Mouse (Mus musculus): ENCODE data around the gene Alox5. TPM values are rescaled to one million over a fixed set of nuclear protein-coding genes. Genes with fewer than 3 reads are reported as not detected.
A peak's percentile ranks its signal among the peaks of the same experiment; 100 is the strongest.

Alox5 gene
- polyA plus RNA-seq, 1 experiment from 2014 or later, result 0.75 TPM

DNA sequence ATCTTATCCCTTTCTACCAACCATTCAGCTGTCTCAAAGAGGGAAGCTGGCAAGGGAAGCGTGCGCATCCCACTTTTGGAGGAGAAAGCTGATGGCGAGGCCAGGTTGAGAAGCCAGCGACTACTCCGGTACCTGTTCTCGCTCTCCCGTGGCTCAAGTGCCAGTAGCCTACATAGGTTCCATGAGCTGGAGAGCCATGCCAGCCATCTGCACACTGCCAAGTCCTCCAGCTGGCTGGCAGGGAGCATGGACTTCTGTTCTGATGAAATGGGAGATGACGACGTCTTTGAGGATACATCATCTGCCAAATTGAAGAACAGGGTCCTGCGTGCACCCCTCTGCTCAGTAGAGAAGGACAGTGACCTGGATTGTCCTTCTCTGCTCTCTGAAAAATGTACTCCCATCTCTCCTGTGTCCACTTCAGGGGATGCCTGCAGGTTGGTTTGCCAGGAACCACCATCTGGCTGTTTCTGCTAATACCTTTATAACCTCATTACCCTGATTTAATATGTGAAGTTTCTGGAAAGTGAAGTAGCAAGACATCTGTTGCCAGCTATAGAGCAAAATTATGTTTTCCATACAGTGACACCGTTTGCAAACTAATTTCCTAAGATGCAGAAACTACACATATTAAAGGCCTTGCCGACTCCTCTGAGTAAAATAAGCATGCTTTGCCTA lies 59.1 kb downstream of the Alox5 start:
- Histone ChIP-seq H3K9ac (no peak overlapping the region), H3K36me3 (peaks cover 10% of the 10 kb centered on the region; the same call in 1 of the 2 replicates), H3K27me3 (no peaks in the 10 kb centered on the region), H3K9me3 (no peaks in the 10 kb centered on the region), H3K4me3 (no peak overlapping the region), H3K27ac (replicated peaks) (0 out of 2 replicates have a peak overlapping the region, but pooled peaks have one; percentile 13), H3K4me2 (no peak overlapping the region), H3K4me1 (replicated peaks) (peaks cover 39% of the 10 kb centered on the region)
- 85% methylated on average over 12 of the region's 12 CpGs for WGBS
- ATAC-seq (ENCODE audit: low FRiP score, low read depth), result 0 out of 2 replicates have a peak, but pooled peaks have one; percentile 31

DNA sequence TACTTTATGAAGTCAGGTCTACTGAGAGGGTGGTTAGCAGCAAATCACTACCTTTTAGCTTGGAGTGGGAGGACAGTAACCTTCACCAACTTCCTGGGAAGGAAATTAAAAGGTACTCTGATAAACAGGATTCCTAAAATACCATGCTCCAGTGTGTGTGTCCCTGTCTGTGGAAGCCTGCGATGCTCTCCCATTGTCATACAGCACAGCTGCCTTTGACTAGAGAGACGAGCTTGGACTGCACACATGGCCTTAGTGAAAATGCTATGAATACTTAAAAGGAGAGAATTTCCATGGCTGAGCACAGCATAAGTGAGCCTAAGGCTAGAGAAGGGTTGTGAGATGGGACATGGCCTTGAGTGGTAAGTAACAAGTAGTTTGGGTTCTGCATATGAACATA lies 62.8 kb downstream of the Alox5 start:
- ATAC-seq (ENCODE audit: low FRiP score, low read depth), result no peak
- H3K4me1 ChIP-seq (replicated peaks), result peaks cover 21% of the 10 kb centered on the region
- no peak overlapping the region for H3K4me3 ChIP-seq
- H3K9me3 ChIP-seq, result no peaks in the 10 kb centered on the region
- H3K36me3 ChIP-seq, result peaks cover 9% of the 10 kb centered on the region; the same call in 1 of the 2 replicates
- H3K27ac ChIP-seq (replicated peaks), result peak overlapping the region; percentile 58; the same call in 1 of the 2 replicates
- no peak overlapping the region for H3K4me2 ChIP-seq
- H3K9ac ChIP-seq, result no peak overlapping the region
- WGBS, result 13% methylated on average over 2 of the region's 2 CpGs
- no peaks in the 10 kb centered on the region for H3K27me3 ChIP-seq

DNA sequence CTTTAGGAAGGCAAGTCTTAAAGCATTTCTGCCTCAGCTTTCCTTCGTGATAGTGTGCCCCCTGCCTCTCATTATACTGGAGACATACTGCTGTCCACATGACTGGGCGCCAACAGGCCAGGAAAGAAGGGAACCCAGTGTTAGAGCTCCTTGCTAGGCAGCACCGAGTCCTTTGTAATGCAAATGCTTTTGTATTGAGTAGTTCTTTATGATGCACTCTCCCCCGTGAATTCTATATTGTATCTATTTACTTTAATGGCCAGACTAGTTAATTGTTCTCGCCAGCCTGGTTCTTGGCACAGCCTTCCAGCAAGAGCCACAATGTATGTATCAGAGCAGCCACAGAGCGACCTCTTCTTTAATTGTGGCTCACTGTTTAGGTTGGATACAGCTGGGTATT lies 63.4 kb downstream of the Alox5 start:
- H3K27ac ChIP-seq (replicated peaks), result peak overlapping the region; percentile 58; the same call in 1 of the 2 replicates
- 14% methylated on average over 6 of the region's 6 CpGs for WGBS
- no peak overlapping the region for H3K9ac ChIP-seq

GRCm38 (mm10) chr6:116394916-116395648 lies 65.9 kb downstream of the Alox5 start:
- H3K4me1 ChIP-seq (replicated peaks), result peaks cover 18% of the 10 kb centered on the region
- H3K27me3 ChIP-seq, result no peaks in the 10 kb centered on the region
- H3K9me3 ChIP-seq, result no peaks in the 10 kb centered on the region
- 92% methylated on average over 2 of the region's 2 CpGs for WGBS
- no peak for ATAC-seq (ENCODE audit: low FRiP score, low read depth)
- H3K4me2 ChIP-seq, result no peak overlapping the region
- H3K9ac ChIP-seq, result no peak overlapping the region
- no peak overlapping the region for H3K27ac ChIP-seq (replicated peaks)
- H3K4me3 ChIP-seq, result no peak overlapping the region
- H3K36me3 ChIP-seq, result no peaks in the 10 kb centered on the region

More for the DNA sequence above, 63.4 kb downstream of the Alox5 start:
- Histone ChIP-seq H3K4me3 (no peak overlapping the region), H3K9me3 (no peaks in the 10 kb centered on the region), H3K4me1 (replicated peaks) (peaks cover 21% of the 10 kb centered on the region), H3K4me2 (no peak overlapping the region), H3K36me3 (peaks cover 9% of the 10 kb centered on the region; the same call in 1 of the 2 replicates), H3K27me3 (no peaks in the 10 kb centered on the region)
- peak; percentile 79; the same call in 1 of the 2 replicates for ATAC-seq (ENCODE audit: low FRiP score, low read depth)

DNA sequence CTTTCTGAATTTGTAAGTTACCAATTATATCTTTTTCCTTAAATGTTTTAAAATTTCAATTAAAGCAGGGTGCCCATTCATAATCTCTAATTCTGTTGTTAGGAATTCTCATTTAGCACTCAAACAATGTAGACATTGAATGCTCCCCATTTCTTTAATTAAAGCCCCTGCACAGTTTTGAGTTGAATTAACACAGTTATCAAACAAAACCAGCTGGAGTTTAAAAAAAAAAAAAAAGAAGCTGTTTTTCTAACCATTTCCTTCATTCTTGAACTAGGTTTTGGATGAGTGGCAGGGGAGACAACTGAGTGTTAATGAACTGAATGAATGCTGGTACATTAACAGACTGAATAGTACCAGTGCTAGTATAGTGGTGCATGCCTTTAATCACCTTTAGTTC lies 71.5 kb downstream of the Alox5 start:
- ATAC-seq (ENCODE audit: low FRiP score, low read depth), result no peak
- H3K27ac ChIP-seq (replicated peaks), result no peak overlapping the region
- no peaks in the 10 kb centered on the region for H3K27me3 ChIP-seq
- H3K4me2 ChIP-seq, result no peak overlapping the region
- H3K4me3 ChIP-seq, result no peak overlapping the region
- no peaks in the 10 kb centered on the region for H3K9me3 ChIP-seq
- H3K4me1 ChIP-seq (replicated peaks), result peaks cover 18% of the 10 kb centered on the region
- no peak overlapping the region for H3K9ac ChIP-seq
- H3K36me3 ChIP-seq, result no peaks in the 10 kb centered on the region

GRCm38 (mm10) chr6:116388068-116388467 lies 72.9 kb downstream of the Alox5 start:
- no peak overlapping the region for H3K4me2 ChIP-seq
- H3K27ac ChIP-seq (replicated peaks), result no peak overlapping the region
- H3K9me3 ChIP-seq, result no peaks in the 10 kb centered on the region
- H3K27me3 ChIP-seq, result no peaks in the 10 kb centered on the region
- no peak overlapping the region for H3K9ac ChIP-seq
- 100% methylated on average over 1 of the region's 1 CpGs for WGBS
- no peak overlapping the region for H3K4me3 ChIP-seq
- peaks cover 28% of the 10 kb centered on the region for H3K4me1 ChIP-seq (replicated peaks)
- no peak for ATAC-seq (ENCODE audit: low FRiP score, low read depth)
- no peaks in the 10 kb centered on the region for H3K36me3 ChIP-seq

GRCm38 (mm10) chr6:116386506-116386905 lies 74.5 kb downstream of the Alox5 start:
- Histone ChIP-seq H3K9ac (no peak overlapping the region), H3K4me3 (peak overlapping the region; percentile 3), H3K4me1 (replicated peaks) (peaks cover 30% of the 10 kb centered on the region), H3K27ac (replicated peaks) (peak overlapping the region; percentile 72), H3K9me3 (no peaks in the 10 kb centered on the region), H3K4me2 (peak overlapping the region; percentile 42), H3K27me3 (no peaks in the 10 kb centered on the region), H3K36me3 (no peaks in the 10 kb centered on the region)
- WGBS, result 15% methylated on average over 3 of the region's 3 CpGs
- no peak for ATAC-seq (ENCODE audit: low FRiP score, low read depth)

GRCm38 (mm10) chr6:116386045-116386415 lies 74.9 kb downstream of the Alox5 start:
- Histone ChIP-seq H3K9ac (peak overlapping the region; percentile 10), H3K4me2 (peak overlapping the region; percentile 42), H3K27me3 (no peaks in the 10 kb centered on the region), H3K9me3 (no peaks in the 10 kb centered on the region), H3K4me1 (replicated peaks) (peaks cover 30% of the 10 kb centered on the region), H3K4me3 (peak overlapping the region; percentile 3; the same call in 1 of the 2 replicates), H3K36me3 (no peaks in the 10 kb centered on the region), H3K27ac (replicated peaks) (peak overlapping the region; percentile 72)
- 6% methylated on average over 4 of the region's 4 CpGs for WGBS
- ATAC-seq (ENCODE audit: low FRiP score, low read depth), result peak; percentile 82; the same call in 1 of the 2 replicates

DNA sequence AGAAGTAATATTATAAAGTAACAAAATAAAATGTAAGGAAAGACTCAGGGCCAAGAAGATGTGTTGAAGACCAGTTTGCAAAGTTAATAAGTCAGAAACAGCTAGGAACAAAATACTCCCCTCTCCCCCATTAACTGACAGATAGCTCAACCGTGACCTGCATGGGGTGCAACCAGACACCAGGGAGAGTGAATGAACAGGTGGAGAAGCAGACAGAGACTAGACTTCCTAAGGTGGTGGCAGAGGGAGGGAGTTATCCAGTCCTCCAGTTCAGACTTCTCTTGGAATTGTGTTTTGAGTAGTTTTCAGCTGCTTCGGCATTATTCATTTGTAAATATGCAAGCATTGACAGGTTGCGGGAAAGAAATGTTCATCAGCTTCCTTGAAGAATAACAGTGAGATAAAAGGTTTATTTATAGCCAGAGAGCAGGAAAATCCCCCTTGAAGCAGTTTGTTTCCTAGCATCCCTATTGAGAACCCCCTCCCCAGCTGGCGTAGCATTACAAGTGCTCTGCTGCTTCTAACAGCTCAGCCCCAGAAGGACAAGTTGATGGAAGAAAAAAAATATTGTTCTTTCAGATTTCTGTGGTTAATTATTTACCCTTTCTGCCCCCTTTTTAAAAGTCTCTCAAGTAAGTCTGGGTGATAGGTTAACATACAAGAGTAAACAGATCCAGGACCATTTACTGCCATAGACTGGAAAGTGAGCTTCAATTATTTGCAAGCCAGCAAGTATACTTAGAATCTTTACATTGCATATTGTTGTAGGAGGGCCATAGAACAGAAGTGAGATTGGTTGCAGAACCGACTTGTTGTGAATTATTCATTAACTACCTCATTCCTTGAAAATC lies 75.6 kb downstream of the Alox5 start:
- Histone ChIP-seq H3K36me3 (no peaks in the 10 kb centered on the region), H3K4me3 (no peak overlapping the region), H3K4me1 (replicated peaks) (peaks cover 30% of the 10 kb centered on the region), H3K9ac (peak overlapping the region; percentile 10), H3K27me3 (no peaks in the 10 kb centered on the region), H3K9me3 (no peaks in the 10 kb centered on the region), H3K27ac (replicated peaks) (peak overlapping the region; percentile 72), H3K4me2 (peak overlapping the region; percentile 42)
- WGBS, result 14% methylated on average over 5 of the region's 5 CpGs
- no peak for ATAC-seq (ENCODE audit: low FRiP score, low read depth)

DNA sequence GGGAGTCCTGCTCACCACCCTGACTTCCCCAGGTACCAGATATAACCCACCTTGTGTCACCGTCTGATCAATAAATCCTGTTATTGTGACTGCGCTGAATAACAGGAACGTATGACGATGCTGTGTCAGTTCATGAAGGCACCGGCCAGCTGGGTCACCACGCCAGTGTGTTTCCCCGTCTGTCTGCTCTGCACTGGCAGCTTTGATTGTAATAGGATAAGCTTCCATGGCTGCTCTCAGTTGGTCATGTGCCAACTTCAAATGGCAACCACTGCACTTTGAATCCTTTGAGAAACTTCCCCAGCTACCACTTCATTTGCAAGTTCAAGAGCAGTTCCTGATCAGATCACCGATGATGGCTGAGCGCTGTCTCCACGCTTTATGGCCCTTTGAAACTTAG lies 77.4 kb downstream of the Alox5 start:
- Histone ChIP-seq H3K27me3 (no peaks in the 10 kb centered on the region), H3K27ac (replicated peaks) (no peak overlapping the region; the same call in 1 of the 2 replicates), H3K4me3 (no peak overlapping the region), H3K4me1 (replicated peaks) (peaks cover 30% of the 10 kb centered on the region), H3K4me2 (no peak overlapping the region), H3K36me3 (no peaks in the 10 kb centered on the region), H3K9ac (no peak overlapping the region), H3K9me3 (no peaks in the 10 kb centered on the region)
- 57% methylated on average over 10 of the region's 10 CpGs for WGBS
- ATAC-seq (ENCODE audit: low FRiP score, low read depth), result no peak

DNA sequence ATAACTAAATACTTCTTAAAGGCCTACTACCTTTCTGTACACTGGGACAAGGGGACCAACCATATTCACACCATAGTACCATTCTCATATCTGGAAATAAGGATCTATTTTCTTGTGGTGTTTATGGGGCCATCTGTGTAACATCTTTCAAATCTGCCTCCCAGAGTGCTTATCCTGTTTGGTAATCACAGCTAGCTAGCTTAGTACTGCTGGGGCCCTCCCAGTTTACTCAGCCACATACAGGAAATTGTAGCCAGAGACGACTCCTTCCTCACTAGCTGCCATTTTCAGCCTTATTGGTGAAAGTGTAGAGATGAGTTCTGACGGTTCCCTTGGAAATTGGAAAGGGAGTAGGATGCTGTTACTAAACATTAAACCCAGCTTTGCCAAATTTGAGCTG lies 79.4 kb downstream of the Alox5 start:
- Histone ChIP-seq H3K4me1 (replicated peaks) (peaks cover 28% of the 10 kb centered on the region), H3K9me3 (no peaks in the 10 kb centered on the region), H3K9ac (no peak overlapping the region), H3K27ac (replicated peaks) (no peak overlapping the region), H3K27me3 (no peaks in the 10 kb centered on the region), H3K36me3 (peaks cover 5% of the 10 kb centered on the region; the same call in 1 of the 2 replicates), H3K4me3 (no peak overlapping the region), H3K4me2 (no peak overlapping the region)
- ATAC-seq (ENCODE audit: low FRiP score, low read depth), result no peak
- WGBS, result 76% methylated on average over 2 of the region's 2 CpGs
